Mouse (Mus musculus) thymus, adult 2 months (tissue): Measurements from ENCODE around the gene Atp2b2.

Experiments
- CTCF ChIP-seq: fragments of 200-500 bp; IDR thresholded peaks from 2 replicates; pipeline ENCODE4 v1.5.1; 2012; ENCODE audit warnings: mild to moderate bottlenecking, control low read depth, low read length, moderate library complexity, borderline replicate concordance; ENCODE audit not compliant: control insufficient read depth, poor library complexity, insufficient read depth; ENCODE audit errors: extremely low read depth
- POLR2A ChIP-seq: fragments of 200-500 bp; IDR thresholded peaks from 2 replicates; pipeline ENCODE4 v1.6.1; 2012; ENCODE audit warnings: mild to moderate bottlenecking, low read length, control low read depth, moderate library complexity; ENCODE audit not compliant: control insufficient read depth, poor library complexity, insufficient read depth; ENCODE audit errors: extremely low read depth

GRCm38 (mm10) chr6:113743111-113743510 lies 299.3 kb downstream of the Atp2b2 start:
- TF ChIP-seq CTCF (no peak), POLR2A (no peak)
